ENCODE assay signal across 9 mouse cellular contexts in the genomic region with DNA sequence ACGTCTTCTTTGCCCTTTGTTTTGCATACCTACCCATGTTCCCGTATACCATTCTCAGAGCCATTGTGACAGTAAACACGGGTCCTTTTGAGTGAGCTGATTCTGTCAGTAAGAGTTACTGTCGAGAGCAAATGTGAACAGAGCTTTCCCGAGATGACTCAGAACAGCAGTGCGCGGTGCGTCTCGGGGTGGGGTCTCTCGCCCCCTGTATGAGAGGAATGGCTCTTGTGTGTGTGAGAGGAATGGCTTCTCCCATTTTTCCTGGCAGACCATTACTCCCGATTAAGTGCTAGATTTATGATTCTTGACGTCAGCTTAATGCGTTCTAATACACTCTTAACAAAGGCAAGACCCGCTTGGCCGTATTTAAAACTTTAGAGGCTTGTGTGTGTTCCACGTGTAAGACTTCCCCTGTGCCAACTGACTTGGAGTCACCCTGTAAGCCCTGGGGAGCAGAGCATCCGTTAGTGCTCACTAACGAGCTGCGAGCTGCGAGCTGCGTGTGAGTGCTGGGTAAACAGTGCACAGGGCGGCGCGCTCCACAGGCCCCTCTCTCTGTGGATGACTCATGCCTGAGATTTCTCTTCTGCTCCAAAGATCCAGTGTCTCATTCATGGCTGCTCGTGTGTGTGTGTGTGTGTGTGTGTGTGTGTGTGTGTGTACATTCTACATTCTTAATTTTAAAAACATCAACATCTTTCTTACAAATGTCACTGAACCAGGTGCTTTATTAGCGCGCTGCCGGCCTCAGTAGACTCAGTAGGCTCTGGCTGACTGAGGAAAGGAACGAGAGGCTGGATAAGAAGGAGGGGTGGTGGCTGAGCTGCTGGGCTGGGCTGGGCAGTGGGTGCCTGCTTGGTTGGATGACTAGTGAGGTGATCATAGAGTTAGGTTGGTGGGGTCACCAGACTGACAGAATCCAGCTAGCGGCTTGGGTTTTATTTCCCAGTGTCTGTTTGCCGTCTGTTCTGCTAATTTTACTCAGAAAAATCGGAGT. TPM values are rescaled to one million over a fixed set of nuclear protein-coding genes. Genes with fewer than 3 reads are reported as not detected.
DNase-seq lines count a peak whose midpoint lies in the region; ATAC-seq and TF ChIP-seq lines count a peak whose summit lies in the region.
"Had no signal": no experiment of that assay in that cellular context is flagged by ENCODE, and none has a peak within 500 bp of the region (broad histone marks: within the 10 kb centered on the region; RNA-seq: fewer than 3 reads in every experiment).

No protein-coding gene starts in this region.

- no peak overlapping the region; the same call in 1 of the 2 replicates for H3K9ac ChIP-seq in forebrain, embryonic 14.5 days (ENCODE audit: low read length)
- H3K9ac ChIP-seq in forebrain, embryonic 11.5 days (ENCODE audit: low read length): no peak overlapping the region
- H3K9ac ChIP-seq in midbrain, embryonic 13.5 days (replicated peaks): 0 out of 2 replicates have a peak overlapping the region, but pooled peaks have one; percentile 10
- no peak overlapping the region for H3K9ac ChIP-seq in midbrain, embryonic 16.5 days (ENCODE audit: low read depth, low read length)
- no peak overlapping the region for H3K9ac ChIP-seq in intestine, postnatal 0 days (ENCODE audit: low read depth, low read length)
- H3K9ac ChIP-seq: embryonic facial prominence, embryonic 13.5 days had no signal

- H3K36me3 ChIP-seq in forebrain, embryonic 14.5 days (ENCODE audit: control insufficient read depth, insufficient read depth, low read length): peaks cover 5% of the 10 kb centered on the region; the same call in 1 of the 2 replicates
- no peaks in the 10 kb centered on the region for H3K36me3 ChIP-seq in forebrain, embryonic 11.5 days (ENCODE audit: control insufficient read depth, insufficient read depth, low read length)
- peaks cover 11% of the 10 kb centered on the region; the same call in 1 of the 2 replicates for H3K36me3 ChIP-seq in midbrain, embryonic 13.5 days
- peaks cover 6% of the 10 kb centered on the region for H3K36me3 ChIP-seq in midbrain, embryonic 16.5 days (ENCODE audit: control insufficient read depth, insufficient read depth, low read length)
- H3K36me3 ChIP-seq in intestine, postnatal 0 days (ENCODE audit: control insufficient read depth, insufficient read depth): no peaks in the 10 kb centered on the region
- H3K36me3 ChIP-seq: embryonic facial prominence, embryonic 13.5 days had no signal

- no peak overlapping the region for H3K4me3 ChIP-seq in forebrain, embryonic 14.5 days (ENCODE audit: low read depth, low read length)
- no peak overlapping the region for H3K4me3 ChIP-seq in forebrain, embryonic 11.5 days (ENCODE audit: low read depth, low read length)
- no peak overlapping the region for H3K4me3 ChIP-seq in midbrain, embryonic 13.5 days (replicated peaks)
- no peak overlapping the region for H3K4me3 ChIP-seq in midbrain, embryonic 16.5 days (ENCODE audit: low read depth, low read length)
- H3K4me3 ChIP-seq in intestine, postnatal 0 days (ENCODE audit: low read depth, low read length): no peak overlapping the region
- H3K4me3 ChIP-seq: embryonic facial prominence, embryonic 13.5 days had no signal

- no peak overlapping the region for H3K4me2 ChIP-seq in forebrain, embryonic 14.5 days (ENCODE audit: low read length)
- H3K4me2 ChIP-seq in forebrain, embryonic 11.5 days (ENCODE audit: low read depth, low read length, severe bottlenecking): no peak overlapping the region
- no peak overlapping the region for H3K4me2 ChIP-seq in midbrain, embryonic 13.5 days (replicated peaks)
- no peak overlapping the region for H3K4me2 ChIP-seq in midbrain, embryonic 16.5 days (ENCODE audit: low read length)
- H3K4me2 ChIP-seq in intestine, postnatal 0 days (replicated peaks; ENCODE audit: low read depth): no peak overlapping the region; the same call in none of the 2 replicates
- H3K4me2 ChIP-seq: embryonic facial prominence, embryonic 13.5 days had no signal

- WGBS in forebrain, embryonic 14.5 days: 57% methylated on average over 32 of the region's 32 CpGs
- WGBS in forebrain, embryonic 11.5 days: 67% methylated on average over 32 of the region's 32 CpGs
- 72% methylated on average over 32 of the region's 32 CpGs for WGBS in midbrain, embryonic 13.5 days
- WGBS in midbrain, embryonic 16.5 days: 61% methylated on average over 32 of the region's 32 CpGs
- 28% methylated on average over 32 of the region's 32 CpGs for WGBS in intestine, postnatal 0 days

- ATAC-seq in forebrain, embryonic 14.5 days: no peak
- no peak for ATAC-seq in forebrain, embryonic 11.5 days (replicated peaks; ENCODE audit: low FRiP score)
- 0 out of 2 replicates have a peak, but pooled peaks have one; percentile 59 for ATAC-seq in midbrain, embryonic 13.5 days
- no peak for ATAC-seq in midbrain, embryonic 16.5 days
- peak; percentile 60; the same call in 1 of the 2 replicates for ATAC-seq in intestine, postnatal 0 days

- H3K27ac ChIP-seq in forebrain, embryonic 14.5 days (ENCODE audit: low read depth, low read length): peak overlapping the region; percentile 33; the same call in 1 of the 2 replicates
- no peak overlapping the region for H3K27ac ChIP-seq in forebrain, embryonic 11.5 days (ENCODE audit: low read depth, low read length)
- no peak overlapping the region for H3K27ac ChIP-seq in midbrain, embryonic 13.5 days
- no peak overlapping the region for H3K27ac ChIP-seq in midbrain, embryonic 16.5 days (ENCODE audit: low read length)
- no peak overlapping the region for H3K27ac ChIP-seq in intestine, postnatal 0 days (ENCODE audit: low read depth, low read length)
- H3K27ac ChIP-seq: embryonic facial prominence, embryonic 13.5 days had no signal

- no peaks in the 10 kb centered on the region for H3K27me3 ChIP-seq in forebrain, embryonic 14.5 days (replicated peaks; ENCODE audit: control insufficient read depth, insufficient read depth, low read length)
- H3K27me3 ChIP-seq in forebrain, embryonic 11.5 days (ENCODE audit: control insufficient read depth, insufficient read depth, low read length): no peaks in the 10 kb centered on the region
- H3K27me3 ChIP-seq in midbrain, embryonic 13.5 days: no peaks in the 10 kb centered on the region
- H3K27me3 ChIP-seq in midbrain, embryonic 16.5 days (ENCODE audit: control insufficient read depth, insufficient read depth, low read depth, low read length): no peaks in the 10 kb centered on the region
- H3K27me3 ChIP-seq in intestine, postnatal 0 days (replicated peaks; ENCODE audit: control insufficient read depth, insufficient read depth, low read length): peaks cover 21% of the 10 kb centered on the region
- H3K27me3 ChIP-seq: embryonic facial prominence, embryonic 13.5 days had no signal

- peak; percentile 35 for DNase-seq in forebrain, embryonic 14.5 days (ENCODE audit: low spot score)
- no peak for DNase-seq in forebrain, embryonic 11.5 days (ENCODE audit: low spot score)
- peak; percentile 55 for DNase-seq in retina, embryonic 14.5 days (ENCODE audit: low spot score)
- no peak for DNase-seq in cerebellum, adult 9-10 months
- no peak for DNase-seq in spleen, adult 12 weeks (ENCODE audit: low spot score)

- no peaks in the 10 kb centered on the region for H3K4me1 ChIP-seq in forebrain, embryonic 14.5 days (ENCODE audit: control insufficient read depth, insufficient read depth, low read length)
- peaks cover 6% of the 10 kb centered on the region; the same call in 1 of the 2 replicates for H3K4me1 ChIP-seq in forebrain, embryonic 11.5 days (replicated peaks; ENCODE audit: control insufficient read depth, insufficient read depth, low read length)
- H3K4me1 ChIP-seq in midbrain, embryonic 13.5 days (replicated peaks): peaks cover 39% of the 10 kb centered on the region
- H3K4me1 ChIP-seq in midbrain, embryonic 16.5 days (ENCODE audit: control insufficient read depth, insufficient read depth, low read length): no peaks in the 10 kb centered on the region
- H3K4me1 ChIP-seq in intestine, postnatal 0 days (replicated peaks; ENCODE audit: control insufficient read depth, insufficient read depth, low read length): no peaks in the 10 kb centered on the region

- no peaks in the 10 kb centered on the region for H3K9me3 ChIP-seq in forebrain, embryonic 14.5 days (replicated peaks; ENCODE audit: control insufficient read depth, low read length)
- H3K9me3 ChIP-seq in forebrain, embryonic 11.5 days (ENCODE audit: control insufficient read depth, low read length): no peaks in the 10 kb centered on the region
- H3K9me3 ChIP-seq in midbrain, embryonic 13.5 days: no peaks in the 10 kb centered on the region
- H3K9me3 ChIP-seq in midbrain, embryonic 16.5 days (replicated peaks; ENCODE audit: control insufficient read depth, low read length, poor library complexity, severe bottlenecking): no peaks in the 10 kb centered on the region
- H3K9me3 ChIP-seq in intestine, postnatal 0 days (ENCODE audit: control insufficient read depth): no peaks in the 10 kb centered on the region
- H3K9me3 ChIP-seq: embryonic facial prominence, embryonic 13.5 days had no signal

- TF ChIP-seq CTCF in intestine, postnatal 0 days (IDR thresholded peaks at IDR 0.05; ENCODE audit: low read depth): 0 out of 2 replicates have a peak, but pooled peaks have one; percentile 15

RNA-seq across cellular contexts. Expression of a gene that starts 15.8 kb away (rescaled TPM):
- polyA plus RNA-seq in forebrain, embryonic 14.5 days (2014; fragmentation: Nextera tagmentation; extraction: Ambion mirVana): 11.2 and 17.8 TPM in 2 replicates
- polyA plus RNA-seq in forebrain, embryonic 11.5 days (2014; fragmentation: Nextera tagmentation; extraction: Ambion mirVana): 12.3 and 12.8 TPM in 2 replicates
- 23.3 and 23.4 TPM in 2 replicates for polyA plus RNA-seq in midbrain, embryonic 13.5 days (2015; fragmentation: Nextera tagmentation; extraction: Ambion mirVana)
- polyA plus RNA-seq in midbrain, embryonic 16.5 days (2015; fragmentation: Nextera tagmentation; extraction: Ambion mirVana): 30.5 and 31.1 TPM in 2 replicates
- 1.4 and 2.8 TPM in 2 replicates for polyA plus RNA-seq in intestine, postnatal 0 days (2015; fragmentation: Nextera tagmentation; extraction: Ambion mirVana)

RNA-seq across cellular contexts. Expression of a gene that starts 48.1 kb away (rescaled TPM):
- polyA plus RNA-seq in forebrain, embryonic 14.5 days (2014; fragmentation: Nextera tagmentation; extraction: Ambion mirVana): 0.09 and 0.10 TPM in 2 replicates
- 0.12 and 0.20 TPM in 2 replicates for polyA plus RNA-seq in forebrain, embryonic 11.5 days (2014; fragmentation: Nextera tagmentation; extraction: Ambion mirVana)
- not detected in 2 replicates for polyA plus RNA-seq in midbrain, embryonic 13.5 days (2015; fragmentation: Nextera tagmentation; extraction: Ambion mirVana)
- 0.19 and 0.24 TPM in 2 replicates for polyA plus RNA-seq in midbrain, embryonic 16.5 days (2015; fragmentation: Nextera tagmentation; extraction: Ambion mirVana)
- 65.3 and 72.5 TPM in 2 replicates for polyA plus RNA-seq in intestine, postnatal 0 days (2015; fragmentation: Nextera tagmentation; extraction: Ambion mirVana)

Comparison
In these comparisons a context has a peak if more than half of its experiments do, and no peak if none do; other contexts are left out.
1. ATAC-seq: peak in midbrain, embryonic 13.5 days (single experiment) and intestine, postnatal 0 days (single experiment); none in forebrain, embryonic 14.5 days (single experiment), forebrain, embryonic 11.5 days (single experiment) and midbrain, embryonic 16.5 days (single experiment).
2. DNase-seq: peak in forebrain, embryonic 14.5 days (single experiment) and retina, embryonic 14.5 days (single experiment); none in forebrain, embryonic 11.5 days (single experiment), cerebellum, adult 9-10 months (single experiment) and spleen, adult 12 weeks (single experiment).
3. RNA of a gene that starts 48.1 kb away (polyA plus RNA-seq): 65.3 to 72.5 TPM in intestine, postnatal 0 days; 0.19 to 0.24 TPM in midbrain, embryonic 16.5 days, 0.12 to 0.20 TPM in forebrain, embryonic 11.5 days, 0.09 to 0.10 TPM in forebrain, embryonic 14.5 days and not detected in midbrain, embryonic 13.5 days; every median in the first group is over 10 times any median in the second.